Mouse (Mus musculus) kidney, adult 2 months (tissue): ENCODE data around the gene Frmd4b.

Experiments used
- CTCF ChIP-seq: fragments of 200-500 bp; conservative IDR thresholded peaks from 2 replicates; pipeline ENCODE4 v1.5.1; 2011; ENCODE audit warnings: low read depth, mild to moderate bottlenecking, control low read depth, low read length, moderate library complexity, mixed read lengths; ENCODE audit not compliant: insufficient read depth, insufficient read length
- POLR2A ChIP-seq: fragments of 200-500 bp; IDR thresholded peaks from one replicate; pipeline ENCODE4 v1.6.1; 2011; ENCODE audit warnings: low read depth, low read length, control low read depth

DNA sequence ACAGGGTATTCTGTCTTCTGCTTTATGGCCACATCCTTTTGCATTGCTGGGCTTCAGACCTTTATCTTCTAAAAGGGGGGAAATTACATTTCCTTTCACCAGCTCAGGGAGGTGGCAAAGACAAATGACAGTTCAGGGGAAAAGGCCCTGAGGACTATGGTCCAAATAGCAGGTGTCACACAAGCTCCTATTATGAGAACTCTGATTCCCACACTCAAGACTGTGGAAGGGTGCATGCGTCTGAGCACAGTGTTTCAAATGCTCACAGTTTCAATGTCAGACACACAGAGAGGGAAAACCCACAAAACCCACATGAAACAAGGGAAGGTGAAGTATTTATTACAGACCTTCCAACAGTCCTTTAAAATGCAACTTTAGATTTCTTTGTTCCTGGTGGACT, 246.9 kb downstream of the Frmd4b start:
- TF ChIP-seq CTCF = no peak
- TF ChIP-seq POLR2A = no peak
